Mouse (Mus musculus) liver, adult 2 months (tissue): ENCODE measurements around the gene Scn4b.

Experiments used
- CTCF ChIP-seq: fragments of 200-500 bp; IDR thresholded peaks from 2 replicates; pipeline ENCODE4 v1.5.1; 2011; ENCODE audit warnings: low read depth, low read length, control low read depth
- POLR2A ChIP-seq: fragments of 200-500 bp; IDR thresholded peaks from 2 replicates; pipeline ENCODE4 v1.6.1; 2011; ENCODE audit warnings: low read length, control low read depth; ENCODE audit not compliant: insufficient read depth; ENCODE audit errors: extremely low read depth

DNA sequence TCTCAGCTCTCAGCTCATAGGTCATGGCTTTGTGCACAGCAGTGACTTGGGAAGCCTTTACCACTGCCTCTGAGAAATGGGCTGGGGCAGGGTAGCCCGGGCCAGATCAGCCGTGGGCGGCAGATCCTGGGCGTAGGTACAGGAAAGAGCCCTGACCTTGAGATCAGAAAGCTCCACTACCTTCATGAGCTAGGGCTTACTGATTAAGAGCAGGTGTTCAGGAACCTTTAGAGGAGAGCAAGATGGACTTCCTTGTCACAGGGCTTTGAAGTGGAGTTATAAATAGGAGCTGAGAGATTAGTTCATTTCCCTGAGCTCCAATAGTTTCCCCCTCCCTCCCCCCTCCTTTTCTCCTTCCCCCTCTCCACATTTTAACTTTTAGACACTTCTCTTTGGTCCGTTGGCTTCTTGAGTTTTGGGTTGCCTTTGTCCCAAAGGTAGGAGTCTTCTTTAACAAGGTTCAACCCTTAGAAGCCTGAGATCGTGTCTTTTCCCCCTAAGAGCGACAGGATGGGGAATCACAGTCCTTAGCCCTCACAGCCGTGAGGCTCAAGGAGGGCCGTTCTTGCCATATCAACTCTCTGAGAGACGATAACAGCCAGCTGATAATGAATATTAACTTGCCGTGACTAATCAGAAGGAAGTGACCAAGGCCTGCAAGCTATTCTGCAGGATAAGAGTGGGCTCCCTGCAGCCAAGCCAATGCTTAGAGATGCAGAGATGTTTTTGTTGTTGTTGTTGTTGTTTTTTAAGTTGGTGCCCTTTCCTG lies 34.8 kb upstream of the Scn4b start:
- no peak for TF ChIP-seq CTCF
- TF ChIP-seq POLR2A: no peak
